Mouse (Mus musculus): ENCODE measurements around the gene Sirt1.
A peak's percentile ranks its signal among the peaks of the same experiment; 100 is the strongest.

Gene Sirt1

DNA sequence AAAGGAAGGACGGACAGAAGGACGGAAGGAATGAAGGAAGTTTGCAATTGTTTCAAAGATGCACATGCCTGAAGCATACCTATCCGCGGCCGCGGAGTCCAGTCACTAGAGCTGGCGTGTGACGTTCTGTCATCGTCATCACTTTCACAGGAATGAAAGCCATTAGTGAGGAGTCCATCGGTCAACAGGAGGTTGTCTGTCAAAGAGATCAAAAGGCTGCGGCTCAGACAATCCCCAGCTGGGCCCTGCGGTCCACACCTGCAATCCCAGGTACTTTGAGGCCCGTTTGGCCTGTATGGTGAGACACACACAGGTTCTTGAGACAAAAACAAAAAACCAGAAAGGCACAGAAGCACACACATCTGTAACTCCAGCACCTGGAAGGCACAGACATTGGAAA is 44.6 kb downstream of the Sirt1 start:
- no peak for DNase-seq (ENCODE audit: low spot score)

DNA sequence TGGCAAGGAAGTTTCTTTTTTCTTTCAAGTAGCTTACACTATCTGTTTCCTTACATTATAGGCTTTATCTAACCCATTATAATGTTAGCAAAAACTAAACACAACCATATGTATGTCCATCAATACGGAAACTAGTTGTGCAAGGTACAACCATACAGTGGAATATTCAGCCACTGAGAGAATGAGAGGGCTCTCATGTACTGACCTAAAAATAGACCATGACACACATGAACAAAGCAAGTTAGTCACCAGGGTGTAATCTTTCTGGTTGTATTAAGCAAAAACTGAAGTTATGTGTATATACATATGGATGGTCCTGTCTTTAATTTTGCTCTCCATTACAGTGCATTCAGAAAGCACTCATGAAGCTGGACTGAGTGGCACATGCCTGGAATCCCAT is 54.4 kb downstream of the Sirt1 start:
- DNase-seq (ENCODE audit: low spot score) = no peak

DNA sequence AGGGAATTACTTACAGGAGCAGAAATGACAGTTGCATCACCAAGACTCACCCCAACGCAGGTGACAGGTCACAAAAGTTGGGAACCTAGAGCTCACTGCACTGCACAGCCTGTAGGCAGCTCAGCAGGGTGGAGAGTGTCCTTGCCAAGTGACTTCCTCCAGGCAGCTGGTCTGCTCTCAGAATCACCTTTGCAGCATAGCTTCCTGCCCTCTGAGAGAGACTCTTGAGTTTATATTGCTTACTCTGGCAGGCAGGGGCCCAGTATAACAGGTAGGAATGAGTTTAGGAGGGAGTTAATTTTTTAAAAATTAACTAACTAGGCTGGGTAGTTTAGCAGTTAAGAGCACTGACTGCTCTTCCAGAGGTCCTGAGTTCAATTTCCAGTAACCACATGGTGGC is 67.8 kb downstream of the Sirt1 start:
- no peak for DNase-seq (ENCODE audit: low spot score)

- peak; percentile 92 for DNase-seq (ENCODE audit: low spot score)
These were observed 72.7 kb downstream of the Sirt1 start for GRCm38 (mm10) chr10:63308582-63309366.

DNA sequence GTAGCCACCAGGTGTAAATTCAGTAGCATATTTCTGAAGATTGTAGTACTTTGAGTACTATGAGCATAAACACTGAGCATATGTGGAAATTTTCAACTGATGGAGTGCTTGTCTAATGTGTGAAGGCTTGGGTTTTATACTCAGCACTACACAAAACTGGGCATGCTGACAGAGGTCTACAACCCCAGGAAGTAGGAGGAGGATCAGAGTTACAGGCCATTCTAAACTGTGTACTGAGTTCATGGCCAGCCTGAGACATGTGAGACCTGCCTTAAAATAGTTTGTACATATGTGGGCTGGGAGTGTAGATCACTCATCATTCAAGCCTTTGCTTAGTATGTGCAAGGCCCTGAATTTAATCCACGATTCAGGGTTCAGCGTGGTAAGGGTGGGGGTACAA is 79.1 kb downstream of the Sirt1 start:
- DNase-seq (ENCODE audit: low spot score) = no peak

DNA sequence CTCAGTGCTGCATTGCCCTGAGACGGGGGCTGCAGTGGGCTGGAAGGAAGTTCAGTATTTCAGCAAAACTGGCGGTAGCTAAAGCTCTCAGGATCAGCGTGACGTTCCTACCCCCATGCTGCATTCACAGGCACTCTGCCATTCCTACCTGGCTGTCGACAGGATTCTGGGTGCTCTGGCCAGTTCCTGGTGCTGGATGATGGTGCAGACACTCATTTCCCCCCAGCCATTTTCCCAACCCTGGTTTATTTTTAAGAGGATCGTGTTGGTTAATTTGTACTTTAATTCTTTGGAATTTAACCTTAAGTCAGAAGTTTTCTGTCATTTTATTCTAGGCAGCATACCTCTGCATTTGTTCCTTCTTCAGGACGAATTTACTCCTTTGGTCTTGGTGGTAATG is 98.7 kb downstream of the Sirt1 start:
- no peak for DNase-seq (ENCODE audit: low spot score)

- DNase-seq (ENCODE audit: low spot score) = no peak
These were observed 99.1 kb downstream of the Sirt1 start for GRCm38 (mm10) chr10:63282417-63282816.

GRCm38 (mm10) chr10:63279851-63280250 is 101.7 kb downstream of the Sirt1 start:
- DNase-seq (ENCODE audit: low spot score) = no peak

- DNase-seq (ENCODE audit: low spot score) = no peak
These were observed 104.5 kb downstream of the Sirt1 start for GRCm38 (mm10) chr10:63277010-63277409.

- DNase-seq (ENCODE audit: low spot score) = no peak
These were observed 108.6 kb downstream of the Sirt1 start for GRCm38 (mm10) chr10:63272868-63273267.

GRCm38 (mm10) chr10:63272401-63272800 is 109.1 kb downstream of the Sirt1 start:
- no peak for DNase-seq (ENCODE audit: low spot score)
